Mouse (Mus musculus) bone marrow macrophage, adult 2 months (primary cell): ENCODE data around the gene Thsd4. TPM values are rescaled to one million over a fixed set of nuclear protein-coding genes. Genes with fewer than 3 reads are reported as not detected.

ENCODE experiments used
- H3K27ac ChIP-seq: 2 replicates; pipeline ENCODE4 v1.5.1; 2012; ENCODE audit warnings: low read depth, low read length; ENCODE audit not compliant: insufficient read depth
- H3K4me1 ChIP-seq: 2 replicates; pipeline ENCODE4 v1.6.1; 2012; ENCODE audit warnings: low read length; ENCODE audit not compliant: control insufficient read depth, insufficient read depth
- H3K4me3 ChIP-seq: 2 replicates; pipeline ENCODE4 v1.5.1; 2012; ENCODE audit warnings: mild to moderate bottlenecking, low read length, moderate library complexity; ENCODE audit not compliant: insufficient read depth
- CTCF ChIP-seq: IDR thresholded peaks from 2 replicates; pipeline ENCODE4 v1.5.1; 2012; ENCODE audit warnings: low read depth, mild to moderate bottlenecking, low read length, moderate library complexity
- POLR2A ChIP-seq: IDR thresholded peaks from 2 replicates; pipeline ENCODE4 v1.6.1; 2012; ENCODE audit warnings: mild to moderate bottlenecking, low read depth, low read length, borderline replicate concordance
- polyA plus RNA-seq: library from polyadenylated mRNA; stranded (reverse); fragments of >200 nt; gene quantifications from 2 replicates; pipeline ENCODE4 v1.2.4, GENCODE M21; 2012; ENCODE audit not compliant: missing spikeins, insufficient read depth, insufficient read length

The Thsd4 gene
- polyA plus RNA-seq, 1 experiment = 0.09 TPM

GRCm38 (mm10) chr9:60208843-60209242 is 313.0 kb downstream of the Thsd4 start:
- TF ChIP-seq CTCF = no peak
- no peak for TF ChIP-seq POLR2A
- H3K27ac ChIP-seq = no peak overlapping the region
- no peak overlapping the region for H3K4me3 ChIP-seq
- no peaks in the 10 kb centered on the region for H3K4me1 ChIP-seq

DNA sequence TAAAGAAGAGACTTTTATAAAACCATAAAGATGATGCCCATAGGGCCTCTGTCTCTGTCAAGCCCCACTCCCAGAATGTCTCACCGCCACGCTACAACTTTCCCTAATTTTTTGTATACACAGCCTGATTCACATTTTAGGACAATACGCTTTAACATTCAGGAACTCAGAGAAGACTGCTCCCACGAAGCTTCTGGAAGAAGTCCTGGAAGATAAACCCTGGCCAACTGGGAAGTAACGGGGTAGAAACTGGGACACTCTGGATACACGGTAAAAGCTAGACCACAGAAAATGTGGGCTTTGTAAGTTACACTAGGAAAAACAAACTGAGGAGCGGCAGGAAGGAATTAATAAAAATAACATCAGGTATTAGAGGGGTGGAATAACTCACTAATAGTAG is 318.7 kb downstream of the Thsd4 start:
- Histone ChIP-seq H3K4me1 (no peaks in the 10 kb centered on the region), H3K4me3 (no peak overlapping the region), H3K27ac (no peak overlapping the region)
- TF ChIP-seq CTCF (no peak), POLR2A (no peak)

GRCm38 (mm10) chr9:60200436-60200835 is 321.4 kb downstream of the Thsd4 start:
- Histone ChIP-seq H3K4me1 (no peaks in the 10 kb centered on the region), H3K27ac (no peak overlapping the region), H3K4me3 (no peak overlapping the region)
- TF ChIP-seq CTCF (no peak), POLR2A (no peak)

GRCm38 (mm10) chr9:60198530-60199200 is 323.2 kb downstream of the Thsd4 start:
- TF ChIP-seq POLR2A = no peak
- TF ChIP-seq CTCF = no peak

DNA sequence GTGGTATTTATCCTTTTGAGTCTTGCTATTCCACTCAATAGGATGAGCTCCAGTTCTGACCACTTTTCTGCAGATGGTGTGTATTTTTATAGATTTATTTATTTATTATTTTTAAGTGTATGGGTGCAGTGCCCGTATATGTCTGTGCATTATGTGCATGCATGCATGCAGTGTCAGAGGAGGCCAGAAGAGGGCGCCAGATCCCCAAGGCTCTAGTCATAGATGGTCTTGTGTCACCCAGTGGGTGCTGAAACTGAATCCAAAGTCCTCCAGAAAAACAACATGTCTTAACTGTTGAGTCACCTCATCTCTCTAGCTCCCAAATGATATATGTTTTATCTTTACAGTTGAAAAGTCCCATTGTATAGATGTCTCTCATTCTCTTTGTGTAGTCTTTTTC is 326.3 kb downstream of the Thsd4 start:
- Histone ChIP-seq H3K4me1 (no peaks in the 10 kb centered on the region), H3K27ac (no peak overlapping the region), H3K4me3 (no peak overlapping the region)
- TF ChIP-seq CTCF (no peak; the same call in 1 of the 2 replicates), POLR2A (no peak)

More at GRCm38 (mm10) chr9:60198530-60199200, 323.2 kb downstream of the Thsd4 start:
- Histone ChIP-seq H3K27ac (no peak overlapping the region), H3K4me1 (no peaks in the 10 kb centered on the region), H3K4me3 (no peak overlapping the region)

GRCm38 (mm10) chr9:60194905-60195304 is 326.9 kb downstream of the Thsd4 start:
- no peak for TF ChIP-seq POLR2A
- TF ChIP-seq CTCF = no peak

DNA sequence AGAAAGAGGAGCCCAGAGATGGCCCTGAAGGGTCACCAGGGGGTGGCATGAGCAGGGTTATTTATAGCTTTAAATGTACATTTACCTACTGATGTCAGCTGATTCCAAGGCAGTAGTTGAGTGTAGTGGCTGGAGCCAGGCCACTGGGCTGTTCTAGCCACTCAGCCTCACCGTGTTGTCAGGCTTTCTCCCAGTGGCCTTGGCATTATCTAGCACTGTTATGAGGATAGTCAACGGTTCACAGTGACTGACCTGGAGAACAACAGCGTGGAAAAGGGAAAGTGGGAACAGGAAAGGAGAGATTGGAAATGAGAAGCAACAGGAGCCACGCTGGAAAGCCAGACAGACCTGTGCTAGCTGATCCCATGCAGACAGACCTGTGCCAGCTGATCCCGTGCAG is 329.5 kb downstream of the Thsd4 start:
- no peak overlapping the region for H3K27ac ChIP-seq
- H3K4me3 ChIP-seq = no peak overlapping the region
- no peak for TF ChIP-seq CTCF
- no peak for TF ChIP-seq POLR2A
- no peaks in the 10 kb centered on the region for H3K4me1 ChIP-seq

More at GRCm38 (mm10) chr9:60194905-60195304, 326.9 kb downstream of the Thsd4 start:
- Histone ChIP-seq H3K27ac (no peak overlapping the region), H3K4me1 (no peaks in the 10 kb centered on the region), H3K4me3 (no peak overlapping the region)

- TF ChIP-seq POLR2A (no peak), CTCF (no peak)
- no peaks in the 10 kb centered on the region for H3K4me1 ChIP-seq
- no peak overlapping the region for H3K4me3 ChIP-seq
- no peak overlapping the region for H3K27ac ChIP-seq
Observed at GRCm38 (mm10) chr9:60187437-60187836, 334.4 kb downstream of the Thsd4 start.

- Histone ChIP-seq H3K27ac (no peak overlapping the region), H3K4me1 (no peaks in the 10 kb centered on the region), H3K4me3 (no peak overlapping the region)
- TF ChIP-seq POLR2A = no peak
- no peak for TF ChIP-seq CTCF
Observed at GRCm38 (mm10) chr9:60186948-60187347, 334.9 kb downstream of the Thsd4 start.

DNA sequence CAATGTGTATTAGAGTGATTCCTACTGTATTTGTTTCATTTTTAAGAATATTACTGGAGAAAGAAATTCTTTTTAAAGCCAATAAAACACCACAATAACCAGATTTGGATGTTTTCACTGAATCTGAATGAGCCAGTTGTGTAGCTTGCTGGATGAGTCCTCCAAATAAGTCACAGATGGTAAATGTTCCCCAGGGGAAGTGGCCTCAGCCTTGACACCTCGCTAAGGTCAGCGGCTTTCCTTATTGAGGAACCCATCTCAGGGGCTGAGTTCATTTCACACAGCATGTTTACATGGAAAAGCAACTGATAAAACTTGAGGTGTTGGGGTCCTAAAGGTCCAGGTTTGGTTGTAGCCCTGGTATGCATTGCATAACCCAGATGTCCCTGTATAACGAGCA is 337.8 kb downstream of the Thsd4 start:
- H3K27ac ChIP-seq = no peak overlapping the region
- no peak for TF ChIP-seq CTCF
- no peak for TF ChIP-seq POLR2A
- H3K4me1 ChIP-seq = no peaks in the 10 kb centered on the region
- no peak overlapping the region for H3K4me3 ChIP-seq

DNA sequence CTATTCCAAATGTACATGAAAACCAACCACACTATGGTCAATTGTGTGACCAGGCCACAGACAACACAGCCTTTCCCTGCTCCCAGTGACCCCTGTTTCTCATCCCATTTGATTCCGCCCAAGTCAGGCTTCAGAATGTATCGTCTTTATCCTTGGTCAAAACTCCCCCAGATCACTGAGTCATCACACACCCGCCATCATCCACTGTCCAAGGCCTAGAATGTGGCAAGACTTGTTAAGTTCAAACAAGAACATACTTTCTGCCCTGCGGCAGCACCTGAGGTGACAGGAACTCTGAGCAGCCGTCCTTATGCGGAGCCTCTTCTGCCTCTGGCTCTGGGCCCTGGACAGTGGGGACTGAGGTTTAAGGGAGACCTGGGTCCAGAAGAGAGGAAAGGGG is 339.5 kb downstream of the Thsd4 start:
- no peak overlapping the region for H3K4me3 ChIP-seq
- H3K27ac ChIP-seq = no peak overlapping the region
- TF ChIP-seq POLR2A (no peak), CTCF (no peak)
- no peaks in the 10 kb centered on the region for H3K4me1 ChIP-seq
